Mouse (Mus musculus) C2C12 (cell line): ENCODE measurements around the gene Ift57.

Experiments
- CTCF ChIP-seq: IDR thresholded peaks from one replicate; pipeline ENCODE4 v1.5.1; 2011; ENCODE audit not compliant: control insufficient read depth, insufficient read depth, insufficient read length
- MAX ChIP-seq: IDR thresholded peaks from one replicate; pipeline ENCODE4 v1.6.1; 2011; ENCODE audit warnings: mild to moderate bottlenecking, control low read depth
- MYOG ChIP-seq: IDR thresholded peaks from one replicate; pipeline ENCODE4 v1.6.1; 2011; ENCODE audit not compliant: control insufficient read depth, insufficient read length; ENCODE audit errors: extremely low read depth
- USF1 ChIP-seq: IDR thresholded peaks from one replicate; pipeline ENCODE4 v1.6.1; 2011; ENCODE audit warnings: low read depth, mild to moderate bottlenecking, control low read depth, moderate library complexity

GRCm38 (mm10) chr16:49775002-49775966 lies 76.3 kb downstream of the Ift57 start:
- no peak for TF ChIP-seq USF1
- TF ChIP-seq CTCF: no peak
- TF ChIP-seq MYOG: no peak
- TF ChIP-seq MAX: no peak
